Mouse (Mus musculus) kidney, adult 18-20 months (tissue): ENCODE results near the gene Triml1.

ENCODE experiments used
- DNase-seq: peaks from one replicate; pipeline ENCODE4 v3.0.0; 2021

Triml1 gene

DNA sequence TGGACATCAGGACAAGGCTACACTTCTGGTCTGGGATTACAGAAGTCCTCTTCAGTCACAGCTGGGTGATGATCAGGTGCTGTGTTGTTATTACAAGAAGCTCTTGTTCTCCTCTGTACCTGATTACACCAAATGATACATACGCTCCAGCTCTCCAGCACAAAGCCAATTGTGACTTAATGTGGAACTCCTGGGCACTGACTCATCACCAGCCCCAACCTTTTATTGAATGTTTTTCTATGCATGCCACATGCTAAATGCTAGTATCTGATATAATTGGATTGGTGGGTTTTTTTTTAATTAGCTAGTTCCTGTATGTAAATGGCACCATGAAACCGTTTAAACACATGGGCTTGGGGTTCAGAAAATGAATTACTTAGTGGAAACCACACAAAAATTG is at the start of gene Triml1:
TSS of gene Triml1 (minus strand) at position 101 of the 400 bp plus-strand sequence.
- no peak for DNase-seq

DNA sequence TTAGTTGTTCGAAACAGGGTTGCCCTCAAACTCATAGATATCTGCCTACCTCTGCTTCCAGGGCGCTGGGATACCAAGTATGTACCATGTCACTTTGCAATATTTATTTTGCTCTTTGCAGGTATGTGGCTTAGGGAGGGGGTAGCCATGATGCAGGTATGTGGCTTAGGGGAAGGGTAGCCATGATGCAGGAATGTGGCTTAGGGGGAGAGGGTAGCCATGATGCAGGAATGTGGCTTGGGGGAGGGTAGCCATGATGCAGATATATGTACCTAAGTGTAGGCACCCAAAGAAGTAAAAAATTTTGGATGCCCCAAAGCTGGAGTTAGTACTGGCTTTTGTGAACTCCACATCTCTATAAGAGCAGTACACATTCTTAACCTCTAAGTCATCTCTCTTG is 41.0 kb upstream of the Triml1 start:
- DNase-seq, result no peak

DNA sequence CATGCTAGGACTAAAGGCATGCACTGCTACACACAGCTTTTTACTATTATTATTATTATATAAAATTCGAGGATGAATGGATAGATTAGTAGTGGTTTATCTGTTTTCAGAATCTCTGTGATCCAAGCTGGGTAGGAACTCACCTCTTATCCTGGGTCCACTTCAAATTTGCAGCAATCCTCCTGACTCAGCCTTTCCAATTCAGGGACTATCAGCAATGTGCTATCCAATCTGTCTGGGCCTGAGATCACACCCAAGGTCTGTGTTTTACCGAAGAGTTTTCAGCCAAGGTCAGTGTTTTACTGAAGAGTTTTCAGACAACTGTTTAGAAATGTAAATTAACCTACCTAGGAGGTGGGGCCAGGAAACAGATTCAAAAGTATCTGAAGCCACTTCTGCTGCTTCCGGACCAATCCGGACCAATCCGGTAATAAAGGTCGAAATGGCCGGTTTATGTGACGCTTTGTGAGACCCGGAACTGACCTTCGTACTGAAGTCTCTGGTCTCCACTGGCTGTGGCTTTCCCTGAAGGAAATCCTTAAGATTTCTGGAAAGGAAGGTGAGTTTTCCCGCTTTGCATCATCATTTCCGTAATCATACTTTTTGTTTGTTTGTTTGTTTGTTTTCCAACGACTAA is 38.9 kb upstream of the Triml1 start, which contains the start of gene Triml2:
TSS of gene Triml2 (plus strand) at position 488 of the 637 bp plus-strand sequence.
- no peak for DNase-seq

DNA sequence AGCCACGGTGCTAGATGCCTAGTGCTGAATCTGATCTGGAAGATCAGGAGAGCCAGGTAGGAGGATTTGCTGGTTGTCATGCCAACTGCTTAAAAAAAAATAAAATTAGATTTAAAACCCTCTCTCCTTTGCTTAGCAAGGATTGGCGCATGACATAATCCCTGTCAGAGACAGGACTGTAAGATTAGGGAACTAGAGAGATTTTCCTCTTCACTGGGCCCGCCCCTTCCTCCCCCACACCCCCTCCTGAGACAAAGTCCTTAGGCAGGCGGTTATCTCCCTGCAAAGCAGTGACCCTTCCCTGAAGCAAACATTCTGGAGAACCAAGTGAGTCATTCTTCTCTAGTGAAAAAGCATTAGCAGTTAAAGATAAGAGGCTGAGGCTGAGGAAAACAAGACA is 37.9 kb upstream of the Triml1 start:
- no peak for DNase-seq

DNA sequence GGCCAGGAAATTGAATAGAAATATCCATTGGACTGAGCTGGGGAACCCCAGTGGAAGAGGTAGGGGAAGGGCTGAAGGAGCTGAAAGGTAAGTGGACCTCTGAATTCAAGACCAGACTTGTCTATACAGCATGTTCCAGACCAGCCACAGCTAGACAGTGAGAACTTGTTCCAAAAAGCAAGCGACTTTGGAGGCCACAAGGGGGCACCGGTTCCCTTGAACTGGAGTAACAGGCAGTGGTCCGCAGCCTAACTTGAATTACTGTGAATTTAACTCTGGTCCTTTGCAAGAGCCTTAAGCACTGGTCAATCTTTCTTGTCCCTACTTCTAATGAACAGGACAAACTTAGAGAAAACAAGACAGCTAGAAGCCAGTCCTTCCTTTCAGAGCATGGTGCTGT is 37.0 kb upstream of the Triml1 start:
- peak; percentile 6 for DNase-seq

DNA sequence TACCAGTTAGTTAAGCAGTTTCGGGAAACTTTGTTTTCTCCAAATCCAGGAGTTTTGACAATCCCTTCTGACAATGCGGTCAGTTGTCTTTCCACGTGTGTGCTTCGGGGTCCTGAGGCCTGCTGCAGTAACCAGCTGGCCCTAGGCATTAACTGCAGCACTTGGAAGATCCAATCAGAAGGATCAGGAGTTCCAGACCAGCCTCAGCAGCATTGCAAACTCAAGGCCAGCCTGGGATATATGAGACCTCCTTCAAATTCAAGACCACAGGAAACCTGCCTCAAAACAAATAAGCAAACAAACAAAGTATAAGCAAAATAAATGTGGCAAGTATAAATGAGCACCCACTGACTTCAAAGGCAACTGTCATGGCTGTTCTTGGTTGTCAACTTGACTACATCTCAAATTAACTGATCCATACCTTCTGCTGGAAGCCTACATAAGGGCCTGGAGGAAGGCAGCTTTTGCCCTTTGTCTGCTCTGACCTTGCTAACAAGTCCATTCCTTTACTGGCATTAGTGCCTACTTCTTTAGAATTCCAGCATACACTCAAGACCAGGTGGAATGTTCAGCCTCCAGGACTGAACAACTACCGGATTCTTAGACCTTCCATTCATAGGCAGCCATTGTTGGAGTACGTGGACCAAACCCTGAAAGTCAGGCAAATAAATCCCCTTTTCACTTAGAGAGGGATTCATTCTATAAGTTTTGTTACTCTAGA is 35.6 kb upstream of the Triml1 start:
- no peak for DNase-seq

DNA sequence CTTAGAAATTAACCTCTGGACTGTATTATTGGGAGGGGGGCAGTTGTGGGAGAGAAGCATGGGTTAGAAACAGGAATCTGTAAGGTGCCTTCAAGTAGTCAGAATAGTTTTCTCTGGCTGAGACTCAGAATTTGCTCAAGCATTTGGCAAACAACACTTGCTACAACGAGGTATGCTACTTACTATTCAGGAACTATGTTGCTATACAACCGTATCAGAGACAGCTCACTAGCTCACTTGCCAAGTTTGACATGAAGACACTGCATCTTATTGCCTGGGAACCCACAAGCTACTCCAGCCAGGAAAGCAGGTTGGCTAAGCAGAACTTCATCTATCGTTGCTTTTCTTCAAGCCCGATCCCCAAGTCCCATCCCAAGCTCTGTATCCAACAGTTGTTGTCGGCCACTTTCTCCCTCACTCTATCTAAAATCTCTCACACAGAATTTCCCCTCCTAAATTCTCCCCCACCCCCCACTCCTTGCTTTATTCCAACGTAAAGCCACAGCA is 28.0 kb upstream of the Triml1 start:
- DNase-seq, result no peak

DNA sequence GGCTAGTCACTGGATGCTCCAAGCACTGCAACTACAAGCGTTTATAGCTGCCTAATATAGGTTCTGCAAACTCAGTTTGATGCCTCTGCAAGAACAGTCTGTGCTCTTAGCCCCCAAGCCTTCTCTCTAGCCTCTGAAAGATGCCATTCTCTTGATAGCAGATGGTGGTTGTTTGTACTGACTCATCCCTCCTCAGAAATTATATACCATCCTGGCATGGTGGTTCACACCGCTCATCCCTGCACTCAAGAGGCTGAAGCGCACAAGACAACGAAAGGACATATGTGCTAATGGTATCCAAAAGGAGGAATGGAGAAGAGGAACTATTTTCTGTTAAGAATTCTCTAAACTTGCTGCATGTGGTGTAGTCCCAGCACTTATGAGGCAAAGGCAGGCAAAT is 26.8 kb upstream of the Triml1 start:
- DNase-seq, result no peak

DNA sequence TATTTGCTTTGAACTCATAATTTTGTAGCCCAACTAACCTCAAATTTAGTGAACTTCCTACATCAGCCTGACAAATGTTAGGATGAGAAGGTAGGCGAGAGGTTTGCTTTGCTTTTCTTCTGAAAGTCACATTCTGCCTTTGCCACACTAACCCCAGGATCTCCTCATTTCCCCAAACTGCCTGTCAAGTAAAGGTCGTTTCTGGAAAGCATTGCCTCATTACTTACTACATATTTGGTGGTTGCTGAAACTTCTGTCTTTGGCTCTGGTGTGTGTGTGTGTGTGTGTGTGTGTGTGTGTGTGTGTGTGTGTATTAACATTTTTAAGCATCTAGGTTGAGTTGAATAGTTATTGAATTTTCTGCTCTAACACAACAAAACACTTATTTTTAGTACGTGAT is 23.2 kb upstream of the Triml1 start:
- DNase-seq, result no peak

DNA sequence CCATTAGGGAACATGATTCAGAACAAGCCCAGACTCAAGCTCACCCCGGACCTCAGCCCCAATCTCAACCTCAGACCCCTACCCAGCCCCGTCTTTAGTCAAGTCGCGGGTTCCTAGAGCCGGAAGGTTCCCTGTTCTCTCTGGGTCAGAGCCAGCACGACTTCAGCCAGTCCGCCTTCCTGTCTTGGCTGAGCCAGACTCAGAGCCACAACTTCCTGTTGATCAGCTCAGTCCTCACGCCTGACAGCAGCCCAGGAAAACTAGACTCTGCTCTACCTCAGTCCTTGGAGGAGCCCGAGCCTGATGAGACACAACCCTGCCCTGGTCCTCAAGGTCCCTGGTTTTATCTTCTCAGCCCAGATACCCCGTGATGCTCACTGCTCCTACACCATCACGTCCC is 22.0 kb upstream of the Triml1 start:
- DNase-seq, result no peak

DNA sequence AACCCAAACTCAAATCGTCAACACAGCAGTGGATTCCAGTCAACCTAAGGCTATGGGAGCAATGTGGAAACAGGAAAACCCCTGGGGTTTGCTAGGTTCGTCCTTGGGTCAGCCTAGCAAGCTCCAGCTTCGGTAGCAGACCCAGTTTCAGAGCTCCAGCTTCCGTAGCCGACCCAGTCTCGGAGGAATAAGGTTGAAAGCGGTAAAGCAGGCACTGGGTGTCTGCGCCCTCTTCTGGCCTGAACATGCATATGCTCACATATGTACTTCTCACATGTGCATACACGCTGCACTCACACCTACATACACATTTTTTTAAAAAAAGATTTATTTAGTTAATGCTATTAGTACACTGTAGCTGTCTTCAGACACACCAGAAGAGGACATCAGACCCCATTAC is 8.0 kb upstream of the Triml1 start:
- no peak for DNase-seq

DNA sequence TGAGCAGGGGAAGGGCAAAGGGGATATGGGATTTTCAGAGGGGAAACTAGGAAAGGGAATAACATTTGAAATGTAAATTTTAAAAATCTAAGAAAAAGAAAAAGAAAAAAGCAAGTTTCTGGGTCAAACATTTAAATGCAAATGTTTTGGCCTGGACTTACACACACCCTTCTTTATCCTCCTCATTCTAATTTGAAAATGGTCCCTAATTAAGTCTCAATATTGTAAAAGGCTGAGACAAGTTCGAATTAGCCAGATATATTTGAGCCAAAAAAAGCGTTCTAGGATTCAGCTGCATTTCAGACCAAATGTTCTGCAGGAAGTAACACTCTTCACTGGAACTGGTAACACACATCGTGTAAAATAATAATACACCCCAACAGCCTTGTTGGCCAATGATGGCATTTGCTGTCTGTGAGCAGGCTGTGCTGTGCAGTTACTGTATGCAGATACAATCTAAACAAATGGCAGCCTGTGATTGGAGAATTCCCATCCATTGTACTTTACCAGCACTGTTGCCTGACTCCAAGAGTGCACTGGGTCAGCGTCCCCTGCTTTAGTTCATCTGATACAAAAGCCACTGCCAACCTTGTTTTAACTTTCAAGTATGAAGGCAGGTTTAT is 30.0 kb downstream of the Triml1 start:
- no peak for DNase-seq
